Mouse (Mus musculus) hindbrain, embryonic 16.5 days (tissue): ENCODE data around the gene Cybc1. TPM values are rescaled to one million over a fixed set of nuclear protein-coding genes. Genes with fewer than 3 reads are reported as not detected.
A peak's percentile ranks its signal among the peaks of the same experiment; 100 is the strongest.

Experiments
- ATAC-seq: fragments of 200-750 bp; cut with Nextera tagmentation; 2 replicates; pipeline ENCODE4 v1.8.0; 2017; ENCODE audit warnings: moderate TSS enrichment, moderate library complexity
- H3K27ac ChIP-seq: fragments of 300-500 bp; sonication (generic); 2 replicates; pipeline ENCODE4 v1.5.1; 2014; ENCODE audit warnings: low read depth, mild to moderate bottlenecking, control low read depth, low read length, moderate library complexity
- H3K27me3 ChIP-seq: fragments of 300-500 bp; sonication (generic); replicated peaks from 2 replicates; pipeline ENCODE4 v1.6.1; 2014; ENCODE audit warnings: low read length; ENCODE audit not compliant: control insufficient read depth, insufficient read depth
- H3K36me3 ChIP-seq: fragments of 300-500 bp; sonication (generic); 2 replicates; pipeline ENCODE4 v1.6.1; 2014; ENCODE audit warnings: mild to moderate bottlenecking, low read length, moderate library complexity, mixed read lengths; ENCODE audit not compliant: control insufficient read depth, insufficient read depth
- H3K4me1 ChIP-seq: fragments of 300-500 bp; sonication (generic); 2 replicates; pipeline ENCODE4 v1.6.1; 2014; ENCODE audit warnings: low read depth, low read length; ENCODE audit not compliant: control insufficient read depth, insufficient read depth
- H3K4me2 ChIP-seq: fragments of 300-500 bp; sonication (generic); 2 replicates; pipeline ENCODE4 v1.6.1; 2014; ENCODE audit warnings: mild to moderate bottlenecking, low read length, control low read depth, moderate library complexity
- H3K4me3 ChIP-seq: fragments of 300-500 bp; sonication (generic); 2 replicates; pipeline ENCODE4 v1.5.1; 2014; ENCODE audit warnings: mild to moderate bottlenecking, low read length, control low read depth, moderate library complexity
- H3K9ac ChIP-seq: fragments of 300-500 bp; sonication (generic); 2 replicates; pipeline ENCODE4 v1.6.1; 2014; ENCODE audit warnings: low read depth, mild to moderate bottlenecking, control low read depth, low read length, moderate library complexity
- H3K9me3 ChIP-seq: fragments of 300-500 bp; sonication (generic); 2 replicates; pipeline ENCODE4 v1.6.1; 2014; ENCODE audit warnings: mild to moderate bottlenecking, low read length, moderate library complexity; ENCODE audit not compliant: control insufficient read depth
- WGBS: fragments of 180-500 bp; shearing (Covaris S2); extraction: QIAGEN DNeasy Blood & Tissue Kit; methylation state at CpG from one replicate; pipeline ENCODE4 v1.1.7; 2014; 5-methylcytosine and 5-hydroxymethylcytosine counted together
- polyA plus RNA-seq: library from polyadenylated mRNA; unstranded; fragments of >200 nt; fragmentation: Nextera tagmentation; extraction: Ambion mirVana; gene quantifications from 2 replicates; pipeline ENCODE4 v1.2.1, GENCODE M21; 2015

Gene Cybc1
- polyA plus RNA-seq, 1 experiment from 2014 or later, result 36.8 TPM

DNA sequence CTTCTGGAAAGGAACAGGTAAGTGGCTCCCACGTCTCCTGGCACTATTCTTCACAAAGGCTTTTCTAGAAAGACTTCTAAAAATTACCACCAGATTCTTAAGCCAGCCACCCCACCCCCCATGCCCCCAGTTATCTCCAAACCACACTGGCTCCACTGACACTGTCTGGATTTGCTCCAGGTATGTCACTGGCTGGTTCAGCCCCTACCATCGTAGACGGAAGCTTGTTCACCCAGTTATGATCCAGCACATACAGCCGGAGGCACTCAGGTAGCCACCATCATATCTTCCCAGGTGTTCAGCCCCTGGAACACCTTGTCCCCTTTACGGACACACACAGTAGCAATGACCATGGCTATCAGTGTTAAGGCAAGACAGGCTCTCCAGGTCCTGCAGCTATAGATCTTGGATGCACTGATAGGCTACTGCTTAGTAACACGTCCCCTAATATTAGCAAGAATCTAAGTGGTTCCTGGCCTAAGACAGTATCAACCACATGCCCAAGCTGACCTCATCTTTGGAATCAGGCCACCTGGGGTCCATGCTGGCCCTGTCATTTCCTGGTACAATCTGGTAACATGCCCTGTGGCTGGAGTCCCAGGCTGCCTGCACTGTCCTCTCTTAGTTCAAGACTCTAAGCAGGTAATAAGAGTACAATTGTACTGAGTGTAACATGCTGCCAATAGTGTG, 7.7 kb downstream of the Cybc1 start:
- Histone ChIP-seq H3K4me3 (no peak overlapping the region), H3K27me3 (no peaks in the 10 kb centered on the region), H3K9ac (no peak overlapping the region), H3K4me2 (no peak overlapping the region), H3K9me3 (no peaks in the 10 kb centered on the region), H3K36me3 (peaks cover 32% of the 10 kb centered on the region), H3K27ac (no peak overlapping the region), H3K4me1 (no peaks in the 10 kb centered on the region)
- no peak for ATAC-seq
- WGBS, result 91% methylated on average over 6 of the region's 6 CpGs

DNA sequence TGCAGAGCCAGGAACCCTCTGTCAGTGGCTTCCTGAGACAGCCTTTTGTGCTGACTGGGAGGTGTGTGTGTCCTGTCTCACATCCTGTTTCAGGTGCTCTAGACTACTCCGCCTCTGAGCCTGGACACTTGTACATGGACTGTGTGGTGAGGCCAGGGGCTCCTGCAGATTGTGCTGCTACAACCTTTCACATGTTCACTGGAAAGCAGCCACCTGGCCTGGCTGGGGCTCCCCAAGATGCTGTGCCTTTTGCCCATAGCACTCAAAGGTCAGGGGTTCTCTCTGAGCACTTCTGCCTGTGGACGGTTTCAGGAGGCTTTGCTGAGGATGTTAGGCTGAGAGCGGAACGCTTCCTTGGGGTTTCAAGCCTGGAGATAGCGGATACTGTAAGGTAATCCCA, 8.4 kb downstream of the Cybc1 start:
- no peak for ATAC-seq

DNA sequence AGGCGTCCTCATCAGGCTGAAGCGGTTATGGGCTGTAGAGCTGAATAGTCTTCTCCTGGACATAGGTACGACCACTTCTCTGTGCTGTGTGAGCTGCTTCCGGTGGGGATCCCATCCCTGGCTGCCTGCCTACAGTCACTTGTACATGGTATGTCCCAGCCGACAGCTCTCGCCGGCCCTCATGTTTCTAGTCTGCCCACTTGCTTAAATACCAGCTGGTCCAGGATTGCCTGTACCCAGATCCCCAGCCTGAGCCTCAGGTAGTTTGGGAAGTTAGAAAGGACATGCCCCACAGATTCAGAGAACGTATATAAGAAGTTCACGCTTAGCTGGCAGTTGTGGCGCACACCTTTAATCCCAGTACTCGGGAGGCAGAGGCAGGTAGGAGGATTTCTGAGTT, 9.3 kb downstream of the Cybc1 start:
- H3K4me1 ChIP-seq, result no peaks in the 10 kb centered on the region
- no peak overlapping the region for H3K4me2 ChIP-seq
- no peak overlapping the region for H3K4me3 ChIP-seq
- peaks cover 32% of the 10 kb centered on the region for H3K36me3 ChIP-seq
- no peaks in the 10 kb centered on the region for H3K9me3 ChIP-seq
- WGBS, result 88% methylated on average over 11 of the region's 11 CpGs
- no peak for ATAC-seq
- no peaks in the 10 kb centered on the region for H3K27me3 ChIP-seq
- H3K27ac ChIP-seq, result no peak overlapping the region
- H3K9ac ChIP-seq, result no peak overlapping the region

More for the DNA sequence above, 8.4 kb downstream of the Cybc1 start:
- Histone ChIP-seq H3K9ac (no peak overlapping the region), H3K4me1 (no peaks in the 10 kb centered on the region), H3K4me2 (no peak overlapping the region), H3K9me3 (no peaks in the 10 kb centered on the region), H3K4me3 (no peak overlapping the region), H3K27me3 (no peaks in the 10 kb centered on the region), H3K27ac (no peak overlapping the region), H3K36me3 (peaks cover 32% of the 10 kb centered on the region)
- WGBS, result 90% methylated on average over 5 of the region's 5 CpGs

DNA sequence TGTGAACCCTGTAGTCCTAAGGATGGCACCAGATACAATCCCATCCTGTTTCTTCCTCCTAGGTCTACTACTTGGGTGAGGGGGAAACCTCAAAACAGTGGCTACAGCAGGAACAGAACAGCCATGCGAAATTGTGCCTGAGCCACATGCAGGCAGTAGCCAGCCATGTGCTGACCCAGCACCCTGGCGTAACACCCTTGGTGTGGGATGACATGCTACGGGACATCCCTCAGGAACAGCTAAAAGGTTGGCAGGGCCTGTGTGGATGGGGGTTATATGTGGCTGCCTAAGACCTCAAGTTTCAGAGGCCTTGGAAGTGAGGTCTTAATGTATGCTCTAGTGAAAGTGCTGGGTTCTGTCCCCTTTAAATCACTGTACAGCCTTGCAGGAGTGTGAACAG, 12.3 kb downstream of the Cybc1 start:
- no peak for ATAC-seq
- Histone ChIP-seq H3K9me3 (no peaks in the 10 kb centered on the region), H3K4me2 (no peak overlapping the region), H3K4me3 (no peak overlapping the region), H3K27ac (no peak overlapping the region), H3K9ac (no peak overlapping the region), H3K36me3 (peaks cover 12% of the 10 kb centered on the region), H3K4me1 (no peaks in the 10 kb centered on the region), H3K27me3 (no peaks in the 10 kb centered on the region)
- 96% methylated on average over 3 of the region's 3 CpGs for WGBS

DNA sequence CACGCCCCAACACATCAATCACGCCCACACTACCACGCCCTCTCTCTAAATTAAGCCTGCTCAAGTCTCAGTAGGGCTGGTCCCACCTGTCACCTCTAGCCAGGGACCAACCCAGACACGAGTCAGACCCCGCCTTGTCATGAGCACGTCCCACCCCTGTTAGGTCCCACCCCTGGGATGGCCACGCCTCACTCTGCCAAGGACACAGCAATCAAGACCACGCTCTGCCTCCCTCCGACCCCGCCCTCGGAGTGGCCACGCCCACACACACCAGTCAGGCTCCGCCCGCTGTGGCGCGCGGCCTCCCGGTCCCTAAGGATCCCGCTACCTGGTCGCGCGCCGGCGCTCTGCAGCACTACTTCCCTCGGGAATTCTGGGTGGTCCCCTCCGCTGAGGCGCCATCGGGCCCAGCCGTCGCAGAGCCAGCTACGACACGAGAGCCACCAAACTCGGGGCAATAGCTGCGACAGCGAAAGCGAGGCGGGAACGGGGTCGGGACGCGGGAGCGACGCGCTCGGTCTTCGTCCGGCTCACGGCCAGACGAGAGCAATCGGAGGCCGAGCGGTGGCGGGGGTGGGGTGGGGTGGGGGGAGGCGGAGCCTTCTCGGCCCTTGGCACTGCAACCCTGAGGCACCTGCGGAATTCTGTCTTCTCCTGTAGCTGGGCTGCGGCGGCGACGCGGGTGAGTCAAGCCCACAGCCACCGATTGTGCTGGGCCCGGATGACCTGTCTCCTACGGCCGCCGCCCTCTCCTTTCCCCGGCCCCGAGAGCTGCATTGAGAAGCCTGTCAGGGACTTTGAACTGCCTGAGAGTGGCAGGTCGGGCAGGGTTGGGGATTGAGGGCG, 24.7 kb downstream of the Cybc1 start, which contains the start of the genes Hexdc and Ogfod3:
Hexdc (plus strand) TSS at position 273 of the 846 bp plus-strand sequence.
Ogfod3 (minus strand) TSS at position 551 of the 846 bp plus-strand sequence.
- H3K4me3 ChIP-seq, result peak within 1 kb of the TSS; percentile 81

DNA sequence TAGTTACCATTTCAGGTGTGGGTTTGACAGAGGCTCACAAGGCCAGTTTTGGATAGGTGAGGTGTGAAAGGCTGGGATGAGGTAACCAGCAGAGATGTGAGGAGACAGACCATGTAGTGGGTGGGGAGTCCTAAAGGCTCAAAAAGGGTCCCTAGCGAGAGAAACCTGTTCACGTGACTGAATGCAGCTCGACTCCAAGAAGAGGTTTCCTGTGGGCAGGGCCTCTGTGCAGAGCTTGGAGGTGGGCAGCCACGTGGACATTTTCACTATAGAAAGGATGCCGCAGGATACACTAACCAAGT, 25.3 kb downstream of the Cybc1 start:
- H3K4me1 ChIP-seq, result peaks cover 3% of the 10 kb centered on the region; the same call in 1 of the 2 replicates
- peak overlapping the region; percentile 72 for H3K4me2 ChIP-seq
- peak overlapping the region; percentile 81 for H3K4me3 ChIP-seq
- ATAC-seq, result no peak
- H3K27ac ChIP-seq, result peak overlapping the region; percentile 93
- H3K36me3 ChIP-seq, result no peaks in the 10 kb centered on the region
- H3K9ac ChIP-seq, result peak overlapping the region; percentile 85
- H3K9me3 ChIP-seq, result no peaks in the 10 kb centered on the region
- WGBS, result 2% methylated on average over 5 of the region's 5 CpGs
- H3K27me3 ChIP-seq, result no peaks in the 10 kb centered on the region

More for the DNA sequence above, 24.7 kb downstream of the Cybc1 start, which contains the start of the genes Hexdc and Ogfod3:
- Histone ChIP-seq H3K4me1 (peaks cover 3% of the 10 kb centered on the region; the same call in 1 of the 2 replicates), H3K9me3 (no peaks in the 10 kb centered on the region), H3K27me3 (no peaks in the 10 kb centered on the region), H3K27ac (peak within 1 kb of the TSS; percentile 93), H3K9ac (peak within 1 kb of the TSS; percentile 85), H3K36me3 (no peaks in the 10 kb centered on the region), H3K4me2 (peak within 1 kb of the TSS; percentile 72)
- peak; percentile 98 for ATAC-seq
- under 1% methylated on average over 69 of the region's 70 CpGs for WGBS

DNA sequence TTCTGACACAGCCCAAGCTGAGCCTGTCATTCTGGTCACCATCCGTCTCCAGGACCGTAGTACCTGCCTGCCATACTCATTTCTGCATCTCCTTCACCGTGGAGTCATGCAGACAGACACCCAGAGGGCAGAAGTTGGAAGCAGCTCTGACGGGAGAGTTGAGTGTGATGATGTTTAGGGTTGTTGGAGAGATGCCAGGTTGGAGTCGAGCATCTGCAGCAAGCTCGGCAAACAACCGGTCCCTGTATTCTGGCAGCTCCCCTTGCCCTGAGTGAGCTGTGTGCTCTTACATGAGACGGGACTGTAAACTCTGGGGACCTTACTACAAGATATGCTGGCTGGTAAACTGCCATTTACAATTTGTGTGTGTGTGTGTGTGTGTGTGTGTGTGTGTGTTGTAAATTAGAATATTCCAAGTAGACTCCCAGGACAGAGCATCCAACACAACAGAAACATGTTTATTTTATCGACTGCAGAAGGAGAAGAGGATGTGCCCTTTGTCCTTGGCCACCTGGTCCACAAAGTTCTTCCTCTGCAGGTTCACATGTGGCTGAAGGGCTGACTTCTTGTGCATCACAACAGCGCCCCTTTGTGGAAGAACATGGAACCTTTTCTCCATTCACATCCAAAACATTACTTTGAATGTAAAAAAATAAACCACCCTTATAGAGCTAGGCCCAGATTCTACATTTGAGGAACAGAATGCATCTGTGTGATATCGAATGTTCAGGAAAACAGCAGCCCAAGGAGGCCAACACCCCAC, 27.5 kb downstream of the Cybc1 start:
- Histone ChIP-seq H3K4me3 (no peak overlapping the region), H3K36me3 (no peaks in the 10 kb centered on the region), H3K4me2 (no peak overlapping the region), H3K4me1 (peaks cover 3% of the 10 kb centered on the region; the same call in 1 of the 2 replicates), H3K9me3 (no peaks in the 10 kb centered on the region), H3K9ac (no peak overlapping the region), H3K27ac (no peak overlapping the region), H3K27me3 (no peaks in the 10 kb centered on the region)
- no peak for ATAC-seq
- WGBS, result 50% methylated on average over 11 of the region's 11 CpGs

DNA sequence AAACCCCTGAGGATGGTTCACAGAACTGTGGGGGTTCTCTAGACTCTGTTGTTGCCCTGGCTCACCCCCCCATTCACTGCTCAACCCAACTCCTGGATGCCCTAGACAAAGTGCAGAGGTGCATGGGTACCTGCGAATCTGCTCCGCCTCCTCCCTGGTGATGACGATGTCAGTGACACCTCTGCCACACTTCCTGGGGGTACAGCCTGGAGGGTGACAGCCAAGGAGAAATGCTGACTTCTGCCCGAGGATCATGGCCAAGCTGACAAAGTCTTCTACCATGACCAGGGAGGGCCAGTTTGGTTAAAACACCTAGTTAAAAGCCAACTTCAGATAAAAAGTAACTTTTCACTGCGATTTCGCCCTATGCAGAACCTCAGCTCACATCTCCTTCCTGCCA, 28.3 kb downstream of the Cybc1 start:
- Histone ChIP-seq H3K27ac (no peak overlapping the region), H3K27me3 (no peaks in the 10 kb centered on the region), H3K4me1 (peaks cover 3% of the 10 kb centered on the region; the same call in 1 of the 2 replicates), H3K9ac (no peak overlapping the region), H3K36me3 (peaks cover 3% of the 10 kb centered on the region; the same call in 1 of the 2 replicates), H3K4me2 (no peak overlapping the region), H3K4me3 (no peak overlapping the region), H3K9me3 (no peaks in the 10 kb centered on the region)
- no peak for ATAC-seq
- 96% methylated on average over 6 of the region's 6 CpGs for WGBS
